In genomic region chr6:108876486-108876885, GRCm38 (mm10) we compare ENCODE assay signal across 18 mouse cellular contexts. TPM values are rescaled to one million over a fixed set of nuclear protein-coding genes. Genes with fewer than 3 reads are reported as not detected.
A peak's percentile ranks its signal among the peaks of the same experiment; 100 is the strongest.
DNase-seq lines count a peak whose midpoint lies in the region; ATAC-seq lines count a peak whose summit lies in the region.
"Had no signal": no experiment of that assay in that cellular context is flagged by ENCODE, and none has a peak within 500 bp of the region (broad histone marks: within the 10 kb centered on the region; RNA-seq: fewer than 3 reads in every experiment).

No protein-coding gene starts in this region.

- no peaks in the 10 kb centered on the region for H3K36me3 ChIP-seq in heart, embryonic 11.5 days (ENCODE audit: control insufficient read depth, insufficient read depth, low read length)
- H3K36me3 ChIP-seq in kidney, embryonic 16.5 days (ENCODE audit: insufficient read depth, low read length): no peaks in the 10 kb centered on the region
- no peaks in the 10 kb centered on the region for H3K36me3 ChIP-seq in heart, embryonic 16.5 days (ENCODE audit: control insufficient read depth, insufficient read depth)
- H3K36me3 ChIP-seq: liver, embryonic 12.5 days; neural tube, embryonic 13.5 days had no signal

- DNase-seq in heart, adult 9 months (ENCODE audit: low spot score in 2 of 2): peak; percentile 1 to 35
- no peak for DNase-seq in kidney, postnatal 10 days
- no peak for DNase-seq in spleen, postnatal 14 days (ENCODE audit: low spot score in 2 of 2)
- DNase-seq in cerebellum, postnatal 25 days: no peak
- DNase-seq: adrenal gland, adult 8-10 months; cerebellum, adult 11 months; cerebellum, postnatal 36 days; layer of hippocampus, adult 9-11 months; right cerebral cortex, postnatal 14 days had no signal

- no peak overlapping the region for H3K9ac ChIP-seq in heart, embryonic 11.5 days (ENCODE audit: low read depth, low read length)
- H3K9ac ChIP-seq in kidney, embryonic 16.5 days (replicated peaks; ENCODE audit: low read length): no peak overlapping the region
- H3K9ac ChIP-seq in heart, embryonic 16.5 days (ENCODE audit: low read length): no peak overlapping the region
- H3K9ac ChIP-seq: liver, embryonic 12.5 days; lung, embryonic 14.5 days; neural tube, embryonic 13.5 days had no signal

- WGBS in heart, embryonic 11.5 days (ENCODE audit: insufficient replicate concordance): 35% methylated on average over 2 of the region's 2 CpGs
- 43% methylated on average over 1 of the region's 2 CpGs for WGBS in kidney, embryonic 16.5 days
- 30% methylated on average over 2 of the region's 2 CpGs for WGBS in heart, embryonic 16.5 days

- H3K4me1 ChIP-seq in heart, embryonic 11.5 days (ENCODE audit: control insufficient read depth, insufficient read depth, low read length): no peaks in the 10 kb centered on the region
- H3K4me1 ChIP-seq in kidney, embryonic 16.5 days (ENCODE audit: insufficient read depth, low read length): no peaks in the 10 kb centered on the region
- no peaks in the 10 kb centered on the region for H3K4me1 ChIP-seq in heart, embryonic 16.5 days (ENCODE audit: control insufficient read depth, insufficient read depth, low read length)
- H3K4me1 ChIP-seq: liver, embryonic 12.5 days; neural tube, embryonic 13.5 days had no signal

- no peaks in the 10 kb centered on the region for H3K27me3 ChIP-seq in heart, embryonic 11.5 days (ENCODE audit: control insufficient read depth, insufficient read depth, low read length)
- no peaks in the 10 kb centered on the region for H3K27me3 ChIP-seq in kidney, embryonic 16.5 days (ENCODE audit: insufficient read depth, low read length)
- H3K27me3 ChIP-seq in heart, embryonic 16.5 days (ENCODE audit: control insufficient read depth, insufficient read depth, low read length): no peaks in the 10 kb centered on the region
- H3K27me3 ChIP-seq: liver, embryonic 12.5 days; neural tube, embryonic 13.5 days had no signal

- no peak overlapping the region for H3K4me3 ChIP-seq in heart, embryonic 11.5 days (ENCODE audit: low read depth, low read length)
- H3K4me3 ChIP-seq in kidney, embryonic 16.5 days (ENCODE audit: low read length): no peak overlapping the region
- no peak overlapping the region for H3K4me3 ChIP-seq in heart, embryonic 16.5 days (ENCODE audit: low read length)
- H3K4me3 ChIP-seq: liver, embryonic 12.5 days; neural tube, embryonic 13.5 days had no signal

- no peak overlapping the region for H3K4me2 ChIP-seq in heart, embryonic 11.5 days
- no peak overlapping the region for H3K4me2 ChIP-seq in kidney, embryonic 16.5 days (replicated peaks; ENCODE audit: low read depth, low read length)
- H3K4me2 ChIP-seq in heart, embryonic 16.5 days (ENCODE audit: low read depth, low read length): no peak overlapping the region
- H3K4me2 ChIP-seq: neural tube, embryonic 13.5 days had no signal

- no peak for ATAC-seq in heart, embryonic 11.5 days (replicated peaks; ENCODE audit: insufficient number of reproducible peaks, low FRiP score, low TSS enrichment)
- ATAC-seq in kidney, embryonic 16.5 days (ENCODE audit: low FRiP score, low TSS enrichment): no peak
- ATAC-seq in CD4-positive, CD25-positive, alpha-beta regulatory T cell, adult 4 months: peak; percentile 10
- no peak for ATAC-seq in heart, embryonic 16.5 days (replicated peaks; ENCODE audit: extremely low read depth, insufficient read depth, low FRiP score)
- ATAC-seq: intestine, postnatal 0 days; liver, embryonic 12.5 days had no signal

- no peak overlapping the region for H3K27ac ChIP-seq in heart, embryonic 11.5 days (ENCODE audit: low read depth, low read length)
- H3K27ac ChIP-seq in kidney, embryonic 16.5 days (ENCODE audit: low read length): 0 out of 2 replicates have a peak overlapping the region, but pooled peaks have one; percentile 13
- H3K27ac ChIP-seq in heart, embryonic 16.5 days (ENCODE audit: low read length): peak overlapping the region; percentile 36; the same call in 1 of the 2 replicates
- H3K27ac ChIP-seq: liver, embryonic 12.5 days; stomach, postnatal 0 days had no signal

- H3K9me3 ChIP-seq in heart, embryonic 11.5 days (replicated peaks; ENCODE audit: control insufficient read depth, low read length): peaks cover 2% of the 10 kb centered on the region; the same call in 1 of the 2 replicates
- H3K9me3 ChIP-seq in kidney, embryonic 16.5 days (ENCODE audit: low read length): peaks cover 14% of the 10 kb centered on the region
- peaks cover 8% of the 10 kb centered on the region for H3K9me3 ChIP-seq in heart, embryonic 16.5 days (replicated peaks; ENCODE audit: control insufficient read depth, low read length)

RNA-seq across cellular contexts. Expression of gene Edem1, which starts 48.0 kb away (rescaled TPM):
- polyA plus RNA-seq in heart, embryonic 11.5 days (2014; fragmentation: Nextera tagmentation; extraction: Ambion mirVana): 18.6 and 19.4 TPM in 2 replicates
- 18.8 and 23.7 TPM in 2 replicates for polyA plus RNA-seq in kidney, embryonic 16.5 days (2015; fragmentation: Nextera tagmentation; extraction: Ambion mirVana)
- polyA plus RNA-seq in CD4-positive, CD25-positive, alpha-beta regulatory T cell, adult 4 months (2017; shearing (Covaris generic)): 10 to 100 TPM; 37.2 to 45.8 TPM
- polyA plus RNA-seq in heart, embryonic 16.5 days (2015; fragmentation: Nextera tagmentation; extraction: Ambion mirVana): 15.8 and 24.9 TPM in 2 replicates

Comparison
In these comparisons a context has a peak if more than half of its experiments do, and no peak if none do; other contexts are left out.
1. DNase-seq: peak in heart, adult 9 months (2 of 2); none in kidney, postnatal 10 days (single experiment), spleen, postnatal 14 days (0 of 2) and cerebellum, postnatal 25 days (0 of 2).